Mouse (Mus musculus) left cerebral cortex, postnatal 4 days (tissue): Measurements from ENCODE around the gene Lztr1. TPM values are rescaled to one million over a fixed set of nuclear protein-coding genes. Genes with fewer than 3 reads are reported as not detected.
A peak's percentile ranks its signal among the peaks of the same experiment; 100 is the strongest.

Experiments used
- DNase-seq: peaks from one replicate; pipeline ENCODE4 v3.0.0-alpha.2; 2022
- intact Hi-C: fragments of 180-260 bp; cut with DNase I; formaldehyde crosslinking; loops from one replicate; pipeline ENCODE4 v1.15.1; 2025
- total RNA-seq, 2 experiments: library from RNA; stranded (reverse); gene quantifications; 2 replicates each; pipeline ENCODE4 v1.2.3; 2021

The Lztr1 gene
- total RNA-seq: 100 to 1,000 TPM; 158 to 182 TPM

- peak; percentile 90 for DNase-seq
- intact Hi-C loops: no loop called here
Measured at GRCm38 (mm10) chr16:17508546-17509239, at the start of gene Lztr1. Gene Lztr1 (plus strand): TSS chr16:17508688.

GRCm38 (mm10) chr16:17460254-17460653 is 48.2 kb upstream of the Lztr1 start:
- DNase-seq: peak; percentile 12
- intact Hi-C loops: no loop called here

DNA sequence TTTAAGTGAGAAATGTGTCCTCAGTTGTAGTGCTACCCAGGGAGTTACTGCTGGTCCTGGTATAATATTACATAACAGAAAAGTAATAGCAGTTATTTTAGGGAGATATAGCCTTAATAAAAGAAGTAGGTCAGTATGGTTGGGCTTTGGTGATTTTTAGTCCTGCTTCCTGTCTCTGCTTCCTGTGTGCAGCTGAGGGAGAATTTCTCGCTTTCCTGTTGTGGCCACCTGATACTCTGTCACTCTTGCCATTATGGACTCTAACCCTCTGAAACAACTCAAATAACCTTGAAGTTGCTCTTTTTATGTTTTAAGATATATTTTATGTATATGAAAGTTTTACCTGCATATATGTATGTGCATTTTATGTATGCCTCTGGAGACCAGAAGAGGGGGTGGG is 46.9 kb upstream of the Lztr1 start:
- intact Hi-C loops: no loop called here
- DNase-seq: no peak

- DNase-seq: no peak
- intact Hi-C loops: no loop called here
Measured at GRCm38 (mm10) chr16:17463184-17463583, 45.3 kb upstream of the Lztr1 start.

- intact Hi-C loops: no loop called here
- DNase-seq: no peak
Measured at GRCm38 (mm10) chr16:17466875-17467663, 41.4 kb upstream of the Lztr1 start.

DNA sequence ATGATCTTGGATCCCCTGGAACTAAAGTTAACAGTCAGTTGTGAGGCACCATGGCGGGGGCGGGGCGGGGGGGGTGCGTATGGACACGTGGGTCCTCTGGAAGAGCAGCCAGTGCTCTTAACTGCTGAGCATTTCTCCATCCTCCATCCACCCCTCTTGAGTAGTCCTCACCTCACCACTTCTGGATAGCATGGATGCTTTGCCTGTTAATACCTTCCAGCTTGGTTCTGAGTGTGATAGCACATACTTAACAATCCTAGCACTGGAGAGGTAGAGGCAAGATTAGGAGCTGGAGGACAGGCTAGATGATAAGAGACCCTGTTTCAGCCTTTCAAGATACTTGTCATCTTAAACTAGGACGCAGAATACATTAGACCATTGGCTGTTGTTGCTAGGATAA is 36.0 kb upstream of the Lztr1 start:
- intact Hi-C loops: no loop called here
- no peak for DNase-seq

DNA sequence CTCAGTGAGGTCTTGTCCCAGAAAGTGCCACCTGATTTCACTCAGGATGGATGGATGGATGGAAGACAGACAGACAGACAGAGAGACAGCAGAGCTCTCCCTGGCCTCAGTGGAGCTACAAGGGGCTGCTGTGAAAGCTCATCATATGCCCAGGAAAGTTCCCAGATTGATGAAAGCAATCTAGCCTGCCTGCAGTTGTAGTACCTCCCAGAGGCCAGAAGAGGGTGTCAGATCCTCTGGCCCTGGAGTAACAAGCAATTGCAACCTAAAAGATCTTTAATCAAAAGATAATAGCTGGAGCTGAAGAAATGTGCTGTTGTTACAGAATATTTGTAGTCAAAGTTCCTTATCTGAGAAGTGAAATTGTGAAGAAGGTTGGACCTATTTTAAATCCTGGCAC is 34.4 kb upstream of the Lztr1 start:
- intact Hi-C loops: no loop called here
- DNase-seq: peak; percentile 31

DNA sequence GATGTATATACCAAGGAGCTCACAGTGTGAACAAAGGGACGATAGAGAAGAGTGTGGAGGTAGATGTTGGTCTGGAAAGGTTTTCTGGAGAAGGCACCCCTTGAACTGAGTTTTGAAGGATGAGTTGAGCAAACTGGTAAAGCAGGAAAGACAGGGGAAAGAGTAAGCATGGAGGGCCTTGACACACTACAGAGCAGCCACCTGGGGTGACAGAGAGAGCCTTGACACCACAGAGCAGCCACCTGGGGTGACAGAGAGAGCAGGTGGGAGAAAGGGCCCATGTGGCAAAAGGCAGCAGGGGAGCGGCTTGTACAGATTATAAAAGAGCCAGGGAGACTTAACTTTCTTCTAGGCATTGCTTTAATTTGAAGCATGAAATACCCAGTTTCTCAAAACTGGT is 33.7 kb upstream of the Lztr1 start:
- intact Hi-C loops: no loop called here
- DNase-seq: no peak

DNA sequence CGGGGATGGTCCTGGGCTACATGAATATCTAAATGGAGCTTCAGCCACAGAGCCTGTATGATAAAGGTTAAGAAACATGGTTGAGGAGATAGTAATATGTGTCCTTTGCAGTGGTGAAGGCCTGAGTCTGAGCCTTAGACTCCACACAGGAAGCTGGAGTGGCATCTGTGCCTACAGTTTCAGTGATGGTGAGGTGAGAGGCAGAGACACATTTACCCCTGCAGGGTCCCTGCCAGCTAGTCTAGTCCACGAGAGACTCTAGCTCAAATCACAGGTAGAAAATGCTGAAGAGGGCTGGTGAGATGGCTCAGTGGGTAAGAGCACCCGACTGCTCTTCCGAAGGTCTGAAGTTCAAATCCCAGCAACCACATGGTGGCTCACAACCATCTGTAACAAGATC is 33.2 kb upstream of the Lztr1 start:
- intact Hi-C loops: no loop called here
- DNase-seq: no peak

DNA sequence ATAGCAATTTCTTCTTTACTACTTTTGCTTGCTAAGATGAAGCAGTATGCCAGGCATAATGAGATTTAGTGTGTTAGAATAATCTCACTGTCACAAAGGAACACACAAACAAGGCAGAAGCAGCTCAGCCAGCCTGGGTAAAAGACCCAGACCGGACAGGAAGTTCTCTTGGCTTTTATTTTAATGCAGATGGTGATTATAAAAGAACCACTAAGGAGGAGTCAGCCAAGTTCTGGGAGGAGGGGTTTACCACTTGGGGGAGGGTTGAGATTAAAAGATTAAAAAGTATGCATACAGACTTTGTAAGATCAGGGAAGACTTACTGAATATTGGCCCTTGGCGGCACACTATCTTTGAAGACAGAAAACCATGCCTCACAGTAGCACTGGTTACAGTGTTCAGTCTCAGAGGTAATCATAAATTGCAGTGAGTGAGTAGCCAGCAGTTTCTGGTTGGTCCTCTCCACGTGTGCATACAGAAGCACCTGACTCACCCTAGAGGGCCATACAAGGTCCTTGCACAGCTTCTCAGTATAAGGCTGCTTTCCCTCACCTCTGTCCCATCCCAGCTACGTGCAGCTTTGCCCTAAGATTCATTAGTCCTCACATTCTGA is 30.1 kb upstream of the Lztr1 start:
- no peak for DNase-seq
- intact Hi-C loops: no loop called here

- no peak for DNase-seq
- intact Hi-C loops: no loop called here
Measured at GRCm38 (mm10) chr16:17481465-17481864, 27.0 kb upstream of the Lztr1 start.

DNA sequence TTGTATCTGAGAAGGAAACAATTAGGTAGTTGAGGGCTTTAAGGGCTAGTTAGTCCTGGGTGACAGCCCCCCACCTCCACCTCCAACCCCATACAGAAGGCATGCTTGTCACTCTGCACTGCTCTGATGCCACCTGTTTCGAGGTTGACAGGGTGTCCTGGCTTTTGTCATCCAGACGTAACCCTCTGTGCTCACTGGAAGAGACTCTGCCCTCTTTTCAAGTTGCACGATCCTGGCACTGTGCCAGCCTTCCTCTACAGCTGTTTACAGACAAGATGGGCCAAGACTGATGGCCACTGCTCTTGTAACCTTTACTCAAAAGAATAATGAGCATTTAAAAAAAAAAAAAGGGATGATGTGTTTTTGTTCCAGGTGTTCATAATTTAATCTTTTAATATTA is 22.0 kb upstream of the Lztr1 start:
- intact Hi-C loops: no loop called here
- peak; percentile 36 for DNase-seq

DNA sequence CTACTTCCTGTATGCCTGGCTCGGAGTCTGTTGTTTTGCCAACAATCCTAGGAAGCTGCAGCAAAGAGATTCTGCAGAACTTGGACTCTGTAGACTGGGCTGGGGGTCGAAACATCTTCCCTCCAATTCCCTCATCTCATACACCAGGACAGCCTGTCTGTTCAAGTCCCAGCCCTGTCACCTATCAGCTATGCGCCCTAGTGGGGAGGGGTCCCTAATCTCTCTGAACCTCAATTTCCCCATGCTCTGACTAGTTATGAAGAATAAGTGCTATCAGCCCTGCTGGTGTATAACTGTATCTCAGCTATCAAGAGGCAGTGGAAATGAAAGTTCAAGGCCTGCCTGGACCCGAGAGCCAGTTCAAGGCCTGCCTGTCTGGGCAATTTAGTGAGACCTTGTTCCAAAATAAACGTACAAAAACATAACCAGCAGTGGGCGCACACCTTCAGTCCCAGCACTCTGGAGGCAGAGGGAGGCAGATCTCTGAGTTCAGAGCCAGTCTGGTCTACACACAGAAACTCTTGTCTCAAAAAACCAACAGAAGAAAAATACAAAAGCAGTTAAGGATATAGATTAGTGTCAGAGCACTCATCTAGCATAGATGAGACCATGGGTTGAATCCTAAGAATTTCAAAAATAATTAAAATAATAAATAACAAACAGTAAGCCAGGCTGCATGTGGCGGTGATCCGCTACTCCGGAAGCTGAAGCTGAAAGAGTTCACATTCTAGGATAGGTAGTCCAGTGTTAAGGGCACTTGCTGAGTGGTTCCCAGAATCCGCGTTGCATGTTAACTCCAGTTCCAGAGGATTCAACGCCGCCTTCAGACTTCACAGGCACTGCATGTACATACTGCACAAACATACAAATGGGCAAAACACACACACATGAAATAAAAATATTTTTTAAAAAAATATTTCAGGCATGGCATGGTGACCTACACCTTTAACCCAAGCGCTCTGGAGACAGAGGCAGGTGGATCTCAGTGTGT is 19.7 kb upstream of the Lztr1 start:
- intact Hi-C loops: no loop called here
- no peak for DNase-seq

DNA sequence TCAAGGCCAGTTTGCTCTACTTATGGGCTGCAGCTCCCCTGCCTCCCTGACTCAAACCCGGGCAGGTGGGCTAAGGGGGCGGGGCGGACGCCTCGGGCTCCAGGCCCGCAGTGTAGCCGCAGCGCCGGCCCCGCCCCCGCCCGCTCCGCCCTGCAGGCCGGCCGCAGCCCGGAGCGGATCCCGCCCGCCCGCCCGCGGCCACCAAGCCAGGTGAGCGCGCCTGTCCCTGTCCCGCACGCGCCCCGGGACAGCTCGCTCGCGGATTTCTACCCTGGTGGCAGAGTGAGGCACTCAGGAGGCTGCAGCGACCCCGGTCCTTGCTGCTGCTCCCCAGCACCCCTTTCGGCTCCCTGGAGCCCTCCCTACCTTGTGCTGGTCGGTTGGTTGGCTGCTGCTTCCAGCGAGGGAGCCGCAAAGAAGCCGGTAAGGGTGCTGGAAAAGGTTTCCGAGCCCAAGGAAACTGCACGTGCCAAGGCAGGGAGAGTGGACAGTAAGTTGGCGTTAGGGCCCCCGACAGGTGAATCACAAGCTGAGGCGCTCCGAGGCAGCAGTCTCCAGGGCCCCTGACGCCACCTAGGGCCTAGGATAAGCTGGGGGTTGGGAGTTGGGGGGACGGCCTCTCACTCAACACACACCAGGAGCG is 18.9 kb upstream of the Lztr1 start, which contains the start of gene Aifm3:
Gene Aifm3 (plus strand): TSS at position 143 of the 643 bp plus-strand sequence.
- no peak for DNase-seq
- intact Hi-C loops: no loop called here

GRCm38 (mm10) chr16:17491154-17491553 is 17.3 kb upstream of the Lztr1 start:
- intact Hi-C loops: no loop called here
- DNase-seq: peak; percentile 41

GRCm38 (mm10) chr16:17491896-17492561 is 16.5 kb upstream of the Lztr1 start:
- DNase-seq: peak; percentile 13
- intact Hi-C loops: no loop called here

DNA sequence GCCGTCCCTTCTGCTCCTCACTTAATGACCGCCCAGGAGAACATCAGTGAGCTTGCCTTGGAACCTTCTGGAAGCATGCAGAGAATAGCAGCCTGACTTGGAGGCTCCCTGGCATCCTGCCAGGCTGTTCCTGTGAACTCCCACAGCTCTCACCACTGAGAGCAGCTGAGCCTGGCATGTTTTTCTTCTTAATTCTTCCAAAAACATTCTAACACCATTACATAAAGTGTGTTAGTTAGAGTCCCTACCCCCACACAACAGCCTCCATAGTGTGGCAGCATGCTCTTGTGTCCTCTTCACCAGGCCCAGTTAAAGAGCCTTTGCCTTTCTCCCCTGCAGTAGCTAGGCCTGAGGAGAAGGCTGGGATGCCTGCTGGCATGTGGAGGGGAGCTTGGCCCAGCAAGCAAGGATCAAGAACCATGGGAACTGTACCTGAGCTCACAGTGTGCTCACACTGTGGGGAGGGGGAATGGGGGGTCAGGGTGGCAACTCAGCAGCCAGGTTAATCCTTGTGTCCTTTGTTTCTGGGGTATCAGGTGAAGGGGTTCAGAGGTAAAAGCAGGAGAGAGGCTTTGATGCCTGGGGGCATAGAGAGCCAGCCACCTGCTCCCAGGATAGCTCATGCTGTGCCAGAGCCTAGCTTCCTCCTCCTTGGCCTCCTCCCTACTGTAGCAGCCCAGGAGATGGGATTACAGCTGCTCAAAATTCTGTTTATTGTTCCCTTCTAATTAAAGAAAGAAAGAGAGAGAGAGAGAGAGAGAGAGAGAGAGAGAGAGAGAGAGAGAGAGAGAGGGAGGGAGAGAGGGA is 11.8 kb upstream of the Lztr1 start:
- DNase-seq: peak; percentile 78
- intact Hi-C loops: no loop called here

GRCm38 (mm10) chr16:17499249-17499883 is 9.1 kb upstream of the Lztr1 start:
- intact Hi-C loops: no loop called here
- DNase-seq: peak; percentile 86
